Comparison of ENCODE assay signal across 8 mouse cellular contexts in genomic region chr17:50188662-50189345, GRCm38 (mm10). TPM values are rescaled to one million over a fixed set of nuclear protein-coding genes. Genes with fewer than 3 reads are reported as not detected.
DNase-seq lines count a peak whose midpoint lies in the region; ATAC-seq lines count a peak whose summit lies in the region.

No protein-coding gene starts in this region.

- H3K9ac ChIP-seq in kidney, embryonic 15.5 days, result no peak overlapping the region; the same call in 1 of the 2 replicates
- H3K9ac ChIP-seq in midbrain, embryonic 16.5 days (ENCODE audit: low read depth, low read length), result no peak overlapping the region

- 71% methylated on average over 12 of the region's 12 CpGs for WGBS in kidney, embryonic 15.5 days
- WGBS in forebrain, embryonic 10.5 days, result 74% methylated on average over 12 of the region's 12 CpGs
- WGBS in midbrain, embryonic 16.5 days, result 80% methylated on average over 12 of the region's 12 CpGs

- peaks cover 13% of the 10 kb centered on the region for H3K4me1 ChIP-seq in kidney, embryonic 15.5 days
- H3K4me1 ChIP-seq in forebrain, embryonic 10.5 days, result peaks cover 53% of the 10 kb centered on the region
- peaks cover 34% of the 10 kb centered on the region for H3K4me1 ChIP-seq in midbrain, embryonic 16.5 days (ENCODE audit: control insufficient read depth, insufficient read depth, low read length)

- H3K27me3 ChIP-seq in kidney, embryonic 15.5 days, result peaks cover 38% of the 10 kb centered on the region
- H3K27me3 ChIP-seq in forebrain, embryonic 10.5 days (ENCODE audit: poor library complexity, severe bottlenecking), result peaks cover 55% of the 10 kb centered on the region
- H3K27me3 ChIP-seq in midbrain, embryonic 16.5 days (ENCODE audit: control insufficient read depth, insufficient read depth, low read depth, low read length), result peaks cover 12% of the 10 kb centered on the region

- H3K4me2 ChIP-seq in kidney, embryonic 15.5 days, result peak overlapping the region; percentile 98
- H3K4me2 ChIP-seq in midbrain, embryonic 16.5 days (ENCODE audit: low read length), result peak overlapping the region; percentile 99

- ATAC-seq in kidney, embryonic 15.5 days (replicated peaks; ENCODE audit: low FRiP score), result peak; percentile 7; the same call in 1 of the 2 replicates
- ATAC-seq in midbrain, embryonic 16.5 days, result no peak

- H3K27ac ChIP-seq in kidney, embryonic 15.5 days, result no peak overlapping the region
- H3K27ac ChIP-seq in forebrain, embryonic 10.5 days, result no peak overlapping the region
- H3K27ac ChIP-seq in midbrain, embryonic 16.5 days (ENCODE audit: low read length), result no peak overlapping the region

- no peak overlapping the region; the same call in 1 of the 2 replicates for H3K4me3 ChIP-seq in kidney, embryonic 15.5 days (replicated peaks)
- H3K4me3 ChIP-seq in forebrain, embryonic 10.5 days, result peak overlapping the region; percentile 78; the same call in 1 of the 2 replicates
- peak overlapping the region; percentile 77 for H3K4me3 ChIP-seq in midbrain, embryonic 16.5 days (ENCODE audit: low read depth, low read length)

- intact Hi-C loops in left cerebral cortex, postnatal 25 days (cut with DNase I), result no loop called here

- no peak for DNase-seq in kidney, adult 8-10 months
- DNase-seq in forebrain, embryonic 10.5 days (ENCODE audit: extremely low spot score, low spot score), result no peak
- DNase-seq in induced T-regulatory cell, adult 2 months (ENCODE audit: low read depth), result peak; percentile 27
- no peak for DNase-seq in left cerebral cortex, postnatal 25 days (ENCODE audit: low spot score in 2 of 2)
- DNase-seq in adrenal gland, postnatal 25 days, result no peak
- no peak for DNase-seq in adipocyte (ENCODE audit: low spot score)

- H3K9me3 ChIP-seq in kidney, embryonic 15.5 days (replicated peaks), result no peaks in the 10 kb centered on the region
- no peaks in the 10 kb centered on the region for H3K9me3 ChIP-seq in forebrain, embryonic 10.5 days
- H3K9me3 ChIP-seq in midbrain, embryonic 16.5 days (replicated peaks; ENCODE audit: control insufficient read depth, low read length, poor library complexity, severe bottlenecking), result no peaks in the 10 kb centered on the region

- no peaks in the 10 kb centered on the region for H3K36me3 ChIP-seq in kidney, embryonic 15.5 days
- H3K36me3 ChIP-seq in forebrain, embryonic 10.5 days (replicated peaks), result no peaks in the 10 kb centered on the region
- H3K36me3 ChIP-seq in midbrain, embryonic 16.5 days (ENCODE audit: control insufficient read depth, insufficient read depth, low read length), result no peaks in the 10 kb centered on the region

RNA-seq across cellular contexts. Expression of gene Rftn1, which starts 1.7 kb away (rescaled TPM):
- 12.7 and 14.7 TPM in 2 replicates for polyA plus RNA-seq in kidney, embryonic 15.5 days (2015; fragmentation: Nextera tagmentation; extraction: Ambion mirVana)
- 8.3 and 10.2 TPM in 2 replicates for polyA plus RNA-seq in forebrain, embryonic 10.5 days (2016; fragmentation: Nextera tagmentation; extraction: Ambion mirVana)
- polyA plus RNA-seq in midbrain, embryonic 16.5 days (2015; fragmentation: Nextera tagmentation; extraction: Ambion mirVana), result 28.2 and 30.1 TPM in 2 replicates
- 1 to 10 TPM; 7.3 to 9.2 TPM for total RNA-seq in left cerebral cortex, postnatal 25 days (2021)
- 7.7 and 11.4 TPM in 2 replicates for total RNA-seq in adrenal gland, postnatal 25 days (2021)
